Mouse (Mus musculus): ENCODE results near the gene Reln. TPM values are rescaled to one million over a fixed set of nuclear protein-coding genes. Genes with fewer than 3 reads are reported as not detected.

Gene Reln
- polyA plus RNA-seq, 1 experiment from 2014 or later, result 23.9 TPM

DNA sequence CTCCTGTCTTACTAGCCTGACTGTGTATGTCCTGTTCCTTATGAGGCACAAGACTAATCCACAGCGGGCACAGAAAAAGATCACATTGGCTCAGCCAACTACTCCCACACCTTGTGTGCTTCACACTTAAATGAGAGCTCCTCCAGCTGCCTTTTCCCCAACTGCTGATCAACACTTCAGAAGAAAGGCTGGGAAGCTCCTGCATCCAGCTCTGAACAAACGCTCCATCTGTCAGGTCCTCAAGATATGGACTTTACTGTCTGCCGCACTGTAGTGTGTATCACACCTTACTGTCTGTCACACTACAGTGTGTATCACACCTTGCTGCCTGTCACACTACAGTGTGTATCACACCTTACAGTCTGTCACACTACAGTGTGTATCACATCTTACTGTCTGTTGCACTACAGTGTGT lies 82.1 kb downstream of the Reln start:
- Histone ChIP-seq H3K9ac (ENCODE audit: low read depth, low read length) (no peak overlapping the region), H3K36me3 (ENCODE audit: control insufficient read depth, insufficient read depth) (no peaks in the 10 kb centered on the region), H3K4me3 (ENCODE audit: low read depth, low read length) (no peak overlapping the region), H3K4me1 (ENCODE audit: control insufficient read depth, low read depth, low read length) (no peaks in the 10 kb centered on the region), H3K9me3 (replicated peaks; ENCODE audit: control insufficient read depth, low read length) (no peaks in the 10 kb centered on the region), H3K27ac (ENCODE audit: low read length) (no peak overlapping the region), H3K4me2 (ENCODE audit: low read depth, low read length) (no peak overlapping the region), H3K27me3 (ENCODE audit: control insufficient read depth, insufficient read depth, low read depth, low read length) (no peaks in the 10 kb centered on the region)
- ATAC-seq (ENCODE audit: low read depth), result no peak
- 69% methylated on average over 3 of the region's 3 CpGs for WGBS (ENCODE audit: insufficient replicate concordance)

- ATAC-seq (ENCODE audit: low read depth), result 0 out of 2 replicates have a peak, but pooled peaks have one; percentile 9
- Histone ChIP-seq H3K9ac (ENCODE audit: low read depth, low read length) (no peak overlapping the region), H3K9me3 (replicated peaks; ENCODE audit: control insufficient read depth, low read length) (no peaks in the 10 kb centered on the region), H3K27ac (ENCODE audit: low read length) (no peak overlapping the region), H3K4me1 (ENCODE audit: control insufficient read depth, low read depth, low read length) (no peaks in the 10 kb centered on the region), H3K36me3 (ENCODE audit: control insufficient read depth, insufficient read depth) (no peaks in the 10 kb centered on the region), H3K27me3 (ENCODE audit: control insufficient read depth, insufficient read depth, low read depth, low read length) (no peaks in the 10 kb centered on the region), H3K4me2 (ENCODE audit: low read depth, low read length) (no peak overlapping the region), H3K4me3 (ENCODE audit: low read depth, low read length) (no peak overlapping the region)
- 77% methylated on average over 3 of the region's 3 CpGs for WGBS (ENCODE audit: insufficient replicate concordance)
These were observed 89.2 kb downstream of the Reln start for GRCm38 (mm10) chr5:22255346-22255745.

GRCm38 (mm10) chr5:22253910-22254309 lies 90.6 kb downstream of the Reln start:
- 57% methylated on average over 3 of the region's 3 CpGs for WGBS (ENCODE audit: insufficient replicate concordance)
- Histone ChIP-seq H3K4me1 (ENCODE audit: control insufficient read depth, low read depth, low read length) (no peaks in the 10 kb centered on the region), H3K27ac (ENCODE audit: low read length) (no peak overlapping the region), H3K36me3 (ENCODE audit: control insufficient read depth, insufficient read depth) (no peaks in the 10 kb centered on the region), H3K27me3 (ENCODE audit: control insufficient read depth, insufficient read depth, low read depth, low read length) (no peaks in the 10 kb centered on the region), H3K4me3 (ENCODE audit: low read depth, low read length) (no peak overlapping the region), H3K9ac (ENCODE audit: low read depth, low read length) (no peak overlapping the region), H3K9me3 (replicated peaks; ENCODE audit: control insufficient read depth, low read length) (no peaks in the 10 kb centered on the region), H3K4me2 (ENCODE audit: low read depth, low read length) (no peak overlapping the region)
- no peak for ATAC-seq (ENCODE audit: low read depth)

- no peaks in the 10 kb centered on the region for H3K4me1 ChIP-seq (ENCODE audit: control insufficient read depth, low read depth, low read length)
- no peak overlapping the region for H3K4me3 ChIP-seq (ENCODE audit: low read depth, low read length)
- no peak for ATAC-seq (ENCODE audit: low read depth)
- H3K9me3 ChIP-seq (replicated peaks; ENCODE audit: control insufficient read depth, low read length), result no peaks in the 10 kb centered on the region
- no peak overlapping the region for H3K4me2 ChIP-seq (ENCODE audit: low read depth, low read length)
- H3K36me3 ChIP-seq (ENCODE audit: control insufficient read depth, insufficient read depth), result no peaks in the 10 kb centered on the region
- no peak overlapping the region for H3K9ac ChIP-seq (ENCODE audit: low read depth, low read length)
- H3K27me3 ChIP-seq (ENCODE audit: control insufficient read depth, insufficient read depth, low read depth, low read length), result no peaks in the 10 kb centered on the region
- no peak overlapping the region for H3K27ac ChIP-seq (ENCODE audit: low read length)
- WGBS (ENCODE audit: insufficient replicate concordance), result 73% methylated on average over 6 of the region's 6 CpGs
These were observed 91.2 kb downstream of the Reln start for GRCm38 (mm10) chr5:22253318-22253717.

GRCm38 (mm10) chr5:22247850-22248249 lies 96.7 kb downstream of the Reln start:
- H3K4me3 ChIP-seq (ENCODE audit: low read depth, low read length), result no peak overlapping the region
- no peaks in the 10 kb centered on the region for H3K4me1 ChIP-seq (ENCODE audit: control insufficient read depth, low read depth, low read length)
- WGBS (ENCODE audit: insufficient replicate concordance), result 59% methylated on average over 6 of the region's 6 CpGs
- no peak overlapping the region for H3K9ac ChIP-seq (ENCODE audit: low read depth, low read length)
- H3K27ac ChIP-seq (ENCODE audit: low read length), result no peak overlapping the region
- no peaks in the 10 kb centered on the region for H3K9me3 ChIP-seq (replicated peaks; ENCODE audit: control insufficient read depth, low read length)
- H3K4me2 ChIP-seq (ENCODE audit: low read depth, low read length), result no peak overlapping the region
- no peaks in the 10 kb centered on the region for H3K27me3 ChIP-seq (ENCODE audit: control insufficient read depth, insufficient read depth, low read depth, low read length)
- no peaks in the 10 kb centered on the region for H3K36me3 ChIP-seq (ENCODE audit: control insufficient read depth, insufficient read depth)
- ATAC-seq (ENCODE audit: low read depth), result no peak

GRCm38 (mm10) chr5:22245056-22245455 lies 99.4 kb downstream of the Reln start:
- H3K4me2 ChIP-seq (ENCODE audit: low read depth, low read length), result no peak overlapping the region
- WGBS (ENCODE audit: insufficient replicate concordance), result 51% methylated on average over 1 of the region's 1 CpGs
- H3K4me1 ChIP-seq (ENCODE audit: control insufficient read depth, low read depth, low read length), result no peaks in the 10 kb centered on the region
- H3K27ac ChIP-seq (ENCODE audit: low read length), result no peak overlapping the region
- no peak overlapping the region for H3K4me3 ChIP-seq (ENCODE audit: low read depth, low read length)
- H3K36me3 ChIP-seq (ENCODE audit: control insufficient read depth, insufficient read depth), result no peaks in the 10 kb centered on the region
- H3K9ac ChIP-seq (ENCODE audit: low read depth, low read length), result no peak overlapping the region
- H3K9me3 ChIP-seq (replicated peaks; ENCODE audit: control insufficient read depth, low read length), result no peaks in the 10 kb centered on the region
- no peak for ATAC-seq (ENCODE audit: low read depth)
- H3K27me3 ChIP-seq (ENCODE audit: control insufficient read depth, insufficient read depth, low read depth, low read length), result no peaks in the 10 kb centered on the region

DNA sequence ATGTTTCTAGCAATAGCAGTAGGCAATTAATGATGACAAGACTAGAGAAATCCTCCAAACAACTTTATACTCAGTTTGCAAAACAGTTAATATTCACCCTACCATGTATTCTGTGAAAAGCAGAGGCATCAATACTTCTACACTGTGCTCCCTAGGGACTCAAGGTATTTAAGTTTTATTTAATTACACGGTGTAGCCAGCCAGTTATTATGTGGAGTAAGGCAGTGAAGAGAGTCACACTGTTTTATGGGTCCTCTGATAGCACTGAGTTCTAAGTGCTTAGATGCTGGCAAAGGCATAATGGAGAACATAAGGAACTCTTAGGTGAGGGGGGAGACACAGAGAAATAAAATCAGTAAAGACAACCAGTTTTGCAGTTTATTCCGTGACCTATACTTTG lies 101.0 kb downstream of the Reln start:
- no peak overlapping the region for H3K4me3 ChIP-seq (ENCODE audit: low read depth, low read length)
- H3K27me3 ChIP-seq (ENCODE audit: control insufficient read depth, insufficient read depth, low read depth, low read length), result no peaks in the 10 kb centered on the region
- H3K9me3 ChIP-seq (replicated peaks; ENCODE audit: control insufficient read depth, low read length), result no peaks in the 10 kb centered on the region
- H3K36me3 ChIP-seq (ENCODE audit: control insufficient read depth, insufficient read depth), result no peaks in the 10 kb centered on the region
- 57% methylated on average over 2 of the region's 2 CpGs for WGBS (ENCODE audit: insufficient replicate concordance)
- no peaks in the 10 kb centered on the region for H3K4me1 ChIP-seq (ENCODE audit: control insufficient read depth, low read depth, low read length)
- no peak overlapping the region for H3K9ac ChIP-seq (ENCODE audit: low read depth, low read length)
- no peak for ATAC-seq (ENCODE audit: low read depth)
- no peak overlapping the region for H3K27ac ChIP-seq (ENCODE audit: low read length)
- H3K4me2 ChIP-seq (ENCODE audit: low read depth, low read length), result no peak overlapping the region

GRCm38 (mm10) chr5:22241560-22241959 lies 102.9 kb downstream of the Reln start:
- no peaks in the 10 kb centered on the region for H3K4me1 ChIP-seq (ENCODE audit: control insufficient read depth, low read depth, low read length)
- no peak overlapping the region for H3K4me2 ChIP-seq (ENCODE audit: low read depth, low read length)
- no peak overlapping the region for H3K9ac ChIP-seq (ENCODE audit: low read depth, low read length)
- H3K4me3 ChIP-seq (ENCODE audit: low read depth, low read length), result no peak overlapping the region
- H3K27ac ChIP-seq (ENCODE audit: low read length), result no peak overlapping the region
- no peaks in the 10 kb centered on the region for H3K27me3 ChIP-seq (ENCODE audit: control insufficient read depth, insufficient read depth, low read depth, low read length)
- ATAC-seq (ENCODE audit: low read depth), result no peak
- WGBS (ENCODE audit: insufficient replicate concordance), result 67% methylated on average over 4 of the region's 4 CpGs
- H3K36me3 ChIP-seq (ENCODE audit: control insufficient read depth, insufficient read depth), result no peaks in the 10 kb centered on the region
- no peaks in the 10 kb centered on the region for H3K9me3 ChIP-seq (replicated peaks; ENCODE audit: control insufficient read depth, low read length)

DNA sequence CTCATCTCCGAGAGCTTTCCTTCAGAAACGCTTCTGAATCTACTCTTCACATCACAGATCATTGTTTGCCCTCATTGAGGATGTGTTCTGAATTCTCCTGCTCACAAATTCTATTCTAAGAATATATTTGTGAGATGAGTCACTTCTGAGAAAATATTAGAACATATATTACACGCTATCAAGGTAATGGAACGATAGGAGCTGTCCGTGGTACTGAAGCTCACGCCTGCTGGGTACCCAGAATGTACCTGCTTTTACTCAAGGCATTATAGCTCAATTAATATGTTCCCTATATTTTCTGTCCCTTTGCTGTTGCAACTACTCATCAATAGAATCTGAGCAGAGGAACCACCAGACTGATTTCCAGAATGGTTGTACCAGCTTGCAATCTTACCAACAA lies 107.7 kb downstream of the Reln start:
- H3K36me3 ChIP-seq (ENCODE audit: control insufficient read depth, insufficient read depth), result no peaks in the 10 kb centered on the region
- H3K9me3 ChIP-seq (replicated peaks; ENCODE audit: control insufficient read depth, low read length), result no peaks in the 10 kb centered on the region
- 44% methylated on average over 6 of the region's 6 CpGs for WGBS (ENCODE audit: insufficient replicate concordance)
- H3K27ac ChIP-seq (ENCODE audit: low read length), result no peak overlapping the region
- no peak overlapping the region for H3K4me2 ChIP-seq (ENCODE audit: low read depth, low read length)
- no peak overlapping the region for H3K9ac ChIP-seq (ENCODE audit: low read depth, low read length)
- H3K27me3 ChIP-seq (ENCODE audit: control insufficient read depth, insufficient read depth, low read depth, low read length), result no peaks in the 10 kb centered on the region
- no peak overlapping the region for H3K4me3 ChIP-seq (ENCODE audit: low read depth, low read length)
- ATAC-seq (ENCODE audit: low read depth), result no peak
- no peaks in the 10 kb centered on the region for H3K4me1 ChIP-seq (ENCODE audit: control insufficient read depth, low read depth, low read length)

DNA sequence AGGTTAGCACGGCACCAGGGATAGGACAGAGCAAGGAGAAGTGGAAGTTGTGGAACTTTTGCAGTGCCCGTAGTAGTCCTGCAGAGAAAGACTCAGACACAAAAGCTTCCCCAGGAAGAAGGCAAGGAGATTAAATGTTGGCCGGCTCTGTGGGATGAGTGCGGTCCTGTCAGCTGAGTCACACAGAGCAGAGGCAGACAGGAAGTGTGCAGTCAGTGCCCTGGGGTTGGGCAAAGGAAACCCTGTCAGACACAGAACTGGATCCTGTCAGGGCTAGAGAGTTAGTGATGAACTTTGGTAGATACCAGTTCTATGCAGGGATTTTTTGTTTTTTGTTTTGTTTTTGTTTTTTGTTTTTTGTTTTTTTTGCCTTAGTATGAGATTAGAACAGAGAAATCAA lies 120.0 kb downstream of the Reln start:
- ATAC-seq (ENCODE audit: low read depth), result no peak
- no peak overlapping the region for H3K4me2 ChIP-seq (ENCODE audit: low read depth, low read length)
- no peak overlapping the region for H3K9ac ChIP-seq (ENCODE audit: low read depth, low read length)

More for the DNA sequence above, 120.0 kb downstream of the Reln start:
- Histone ChIP-seq H3K4me1 (ENCODE audit: control insufficient read depth, low read depth, low read length) (no peaks in the 10 kb centered on the region), H3K36me3 (ENCODE audit: control insufficient read depth, insufficient read depth) (no peaks in the 10 kb centered on the region), H3K9me3 (replicated peaks; ENCODE audit: control insufficient read depth, low read length) (no peaks in the 10 kb centered on the region), H3K4me3 (ENCODE audit: low read depth, low read length) (no peak overlapping the region), H3K27me3 (ENCODE audit: control insufficient read depth, insufficient read depth, low read depth, low read length) (no peaks in the 10 kb centered on the region), H3K27ac (ENCODE audit: low read length) (no peak overlapping the region)
- 8% methylated on average over 4 of the region's 4 CpGs for WGBS (ENCODE audit: insufficient replicate concordance)

Data from liver, embryonic 16.5 days (tissue).